Mouse (Mus musculus) CH12.LX (cell line): ENCODE measurements at regions not wholly inside any gene's neighbourhood (a gene's known extent, or its start where the extent isn't known, plus 50 kb on each side); places are given as distances from the start of the nearest gene placed in this dataset.

Source experiments
- BHLHE40 ChIP-seq: IDR thresholded peaks from 2 replicates; pipeline ENCODE4 v1.6.1; 2011; ENCODE audit warnings: mild to moderate bottlenecking, low read depth, low read length, improper control_type of control experiment
- MYC ChIP-seq: IDR thresholded peaks from 2 replicates; pipeline ENCODE4 v1.6.1; 2011; ENCODE audit warnings: low read depth, mild to moderate bottlenecking, improper control_type of control experiment, low read length

- TF ChIP-seq MYC (no peak), BHLHE40 (no peak)
These were observed 51.4 kb upstream of the Olig2 start for GRCm38 (mm10) chr16:91173870-91174278.
